Mouse (Mus musculus) heart, postnatal 14 days (tissue): Measurements from ENCODE around the gene Flcn. TPM values are rescaled to one million over a fixed set of nuclear protein-coding genes. Genes with fewer than 3 reads are reported as not detected.

Experiments
- DNase-seq, 2 experiments: peaks; one replicate each; pipeline ENCODE4 v3.0.0; 2021 to 2022
- intact Hi-C: fragments of 180-260 bp; cut with DNase I; formaldehyde crosslinking; loops from one replicate; pipeline ENCODE4 v1.15.1; 2025
- total RNA-seq, 2 experiments: library from RNA; stranded (reverse); gene quantifications; 2 replicates each; pipeline ENCODE4 v1.2.3; 2021

The Flcn gene
- total RNA-seq, 2 experiments from 2014 or later: 42.7 to 43.5 TPM

GRCm38 (mm10) chr11:59774522-59774921, 35.3 kb downstream of the Flcn start:
- intact Hi-C loops: no loop called here
- no peak for DNase-seq

DNA sequence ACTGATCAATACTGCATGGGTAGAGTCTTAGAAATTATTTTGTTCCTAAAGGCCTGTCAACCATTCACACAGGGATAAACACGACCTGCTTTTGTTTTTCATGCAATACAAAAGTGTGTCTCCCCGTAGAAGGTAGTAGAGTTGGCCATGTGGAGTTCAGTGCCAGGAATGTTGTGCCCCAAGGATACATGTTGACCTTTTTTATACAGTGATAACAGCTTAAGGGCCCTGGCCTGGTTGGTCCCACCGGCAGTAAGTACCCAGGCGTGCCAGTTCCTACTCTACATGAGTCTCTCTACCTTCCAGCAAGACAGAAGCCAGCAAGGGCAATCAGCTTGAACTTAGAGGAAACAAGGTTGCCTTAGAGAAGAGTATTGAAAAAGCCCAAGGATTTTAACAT, 36.9 kb downstream of the Flcn start:
- DNase-seq: no peak
- intact Hi-C loops: no loop called here

DNA sequence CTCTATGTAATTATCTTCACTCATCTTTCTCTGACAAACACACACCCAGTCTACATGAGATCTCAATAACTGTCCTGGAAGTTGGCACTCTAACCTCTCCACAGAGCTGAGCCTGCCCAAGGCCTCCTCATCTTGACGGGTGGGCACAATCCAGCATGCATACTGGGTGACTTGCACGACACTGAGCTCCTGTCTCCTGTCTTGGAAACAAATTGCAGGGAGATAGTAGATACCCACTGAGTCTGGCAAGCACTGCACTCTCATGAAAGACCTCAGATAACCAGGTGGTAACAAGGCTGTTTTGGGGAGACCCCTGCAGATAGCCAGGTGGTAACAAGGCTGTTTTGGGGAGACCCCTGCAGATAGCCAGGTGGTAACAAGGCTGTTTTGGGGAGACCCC, 37.5 kb downstream of the Flcn start:
- DNase-seq: no peak
- intact Hi-C loops: no loop called here

GRCm38 (mm10) chr11:59770753-59771152, 39.1 kb downstream of the Flcn start:
- no peak for DNase-seq
- intact Hi-C loops: no loop called here

DNA sequence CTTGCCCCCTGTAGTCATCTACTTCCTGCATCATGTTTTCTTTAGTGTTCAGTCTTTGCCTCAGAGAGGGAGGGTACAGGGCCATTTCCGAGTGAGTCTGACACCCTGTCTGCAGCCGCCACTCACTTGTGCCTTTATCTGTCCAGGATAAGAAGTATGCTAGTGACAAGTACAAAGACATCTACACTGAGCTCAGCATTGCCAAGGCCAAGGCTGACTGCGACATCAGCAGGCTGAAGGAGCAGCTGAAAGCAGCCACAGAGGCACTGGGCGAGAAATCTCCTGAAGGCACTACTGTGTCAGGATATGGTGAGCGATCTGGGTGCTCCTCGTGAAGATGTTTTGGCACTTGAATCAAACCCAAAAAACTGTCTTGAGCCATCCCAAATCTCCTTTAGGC, 40.1 kb downstream of the Flcn start:
- DNase-seq: no peak
- intact Hi-C loops: no loop called here

- intact Hi-C loops: no loop called here
- no peak for DNase-seq
Observed at GRCm38 (mm10) chr11:59769307-59769706, 40.5 kb downstream of the Flcn start.

- intact Hi-C loops: no loop called here
- no peak for DNase-seq
Observed at GRCm38 (mm10) chr11:59760796-59761195, 49.0 kb downstream of the Flcn start.

GRCm38 (mm10) chr11:59759626-59760025, 50.2 kb downstream of the Flcn start:
- intact Hi-C loops: no loop called here
- DNase-seq: no peak

DNA sequence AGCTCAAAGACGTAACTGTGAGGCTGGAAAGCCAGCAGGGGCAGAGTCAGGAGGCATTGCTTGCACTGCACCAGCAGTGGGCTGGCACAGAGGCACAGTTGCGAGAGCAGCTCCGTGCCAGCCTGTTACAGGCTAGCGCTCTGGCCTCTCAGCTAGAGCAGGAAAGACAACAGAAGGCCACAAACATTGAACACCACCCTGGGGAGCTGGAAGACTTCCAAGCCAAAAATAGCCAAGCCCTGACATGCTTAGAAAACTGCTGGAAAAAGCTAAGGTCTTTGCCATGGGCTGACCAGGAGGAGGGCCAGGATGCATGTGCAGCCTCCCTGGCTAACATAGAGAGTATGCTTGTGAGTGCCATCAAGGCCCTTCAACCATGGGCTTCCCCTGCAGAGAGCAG, 50.6 kb downstream of the Flcn start:
- intact Hi-C loops: no loop called here

GRCm38 (mm10) chr11:59758191-59758985, 51.4 kb downstream of the Flcn start:
- intact Hi-C loops: no loop called here
- peak in 1 of 2 experiments; percentile 33 for DNase-seq

More for the DNA sequence above, 50.6 kb downstream of the Flcn start:
- peak; percentile 55 to 74 for DNase-seq

DNA sequence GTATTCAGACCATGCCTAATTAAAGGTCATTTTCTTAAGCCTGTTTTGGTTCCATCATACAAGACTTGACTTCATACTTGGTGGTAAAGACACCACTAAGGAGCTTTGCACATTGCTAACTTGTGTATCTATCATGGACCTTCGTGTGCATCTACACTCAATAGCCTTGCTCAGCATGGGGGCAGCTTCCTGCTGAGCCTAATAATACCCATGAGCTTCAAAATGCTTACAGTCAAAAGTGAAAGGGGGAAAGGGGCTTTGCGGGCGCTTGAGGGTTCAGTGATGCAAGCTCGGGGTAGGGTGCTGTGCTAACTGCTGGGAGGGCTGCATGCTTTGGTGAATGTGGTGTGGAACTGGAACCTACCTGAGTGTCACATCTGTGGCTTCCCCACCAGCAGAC, 53.5 kb downstream of the Flcn start:
- intact Hi-C loops: no loop called here
- no peak for DNase-seq

DNA sequence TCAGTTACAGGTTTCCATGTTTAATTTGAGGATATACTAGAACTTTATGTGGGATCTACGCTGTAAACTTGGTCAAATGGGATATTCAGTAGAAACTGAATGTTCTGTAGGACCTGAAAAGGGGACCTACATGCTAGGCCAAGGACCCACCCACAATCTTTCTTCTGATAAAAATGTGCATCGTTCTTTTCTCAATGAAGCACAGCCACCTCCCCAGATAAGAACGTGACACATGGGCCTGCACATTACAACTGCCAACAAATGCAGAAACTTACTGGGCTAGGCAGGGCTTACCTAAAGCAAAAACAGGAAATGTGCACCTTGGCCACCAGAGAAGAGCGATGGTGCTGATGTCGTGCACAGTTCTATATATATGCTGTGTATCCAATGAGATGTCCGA, 55.3 kb downstream of the Flcn start:
- intact Hi-C loops: no loop called here
- DNase-seq: no peak

GRCm38 (mm10) chr11:59749050-59749449, 60.8 kb downstream of the Flcn start:
- DNase-seq: no peak
- intact Hi-C loops: loop anchor here (10.0 kb wide), 1 partner anchor 224 kb away; the partner anchor contains the start of gene Zkscan17

DNA sequence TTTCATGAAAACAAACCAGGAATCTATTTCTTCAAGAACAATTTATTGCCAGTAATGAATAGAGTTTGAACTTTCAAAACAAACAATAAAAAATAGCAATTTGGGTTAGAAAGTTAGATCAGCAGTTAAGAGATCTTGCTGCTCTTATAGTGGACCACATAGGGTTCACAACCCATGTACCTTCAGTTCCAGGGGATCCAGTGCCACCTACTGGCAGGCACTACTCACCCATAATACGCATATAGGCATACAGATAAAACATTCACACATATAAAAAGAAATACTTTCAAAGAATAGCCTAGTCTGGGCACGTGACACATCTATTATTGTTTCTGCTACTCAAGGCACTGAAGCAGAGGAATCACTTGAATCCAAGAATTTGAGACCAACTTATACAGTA, 63.2 kb downstream of the Flcn start:
- DNase-seq: peak; percentile 61 to 71
- intact Hi-C loops: loop anchor here (1.0 to 10.0 kb wide), 2 partner anchors 125 to 222 kb away; partner anchors contain the start of gene Zkscan17

GRCm38 (mm10) chr11:59745851-59746250, 64.0 kb downstream of the Flcn start:
- intact Hi-C loops: loop anchor here (10.0 kb wide), 1 partner anchor 221 kb away; the partner anchor contains the start of gene Zkscan17

DNA sequence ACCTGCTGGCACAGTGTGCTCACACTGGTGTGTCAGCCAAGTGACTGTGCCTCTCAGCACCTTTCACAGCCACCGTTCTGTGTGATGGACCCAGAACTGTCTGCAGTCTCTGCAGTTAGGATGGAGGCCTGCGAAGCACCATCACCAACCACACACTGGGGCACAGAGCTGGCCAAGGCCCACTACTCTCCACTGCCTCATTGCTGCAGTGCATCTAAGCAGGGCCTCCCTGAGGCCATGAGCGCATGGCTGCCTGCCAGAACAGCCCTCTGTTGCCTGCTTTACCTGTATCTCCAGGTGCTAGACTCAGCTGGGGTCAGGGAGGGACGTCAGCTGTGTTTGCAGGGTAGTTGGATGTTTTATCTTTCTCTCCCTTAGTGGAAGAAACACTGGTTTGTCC, 65.4 kb downstream of the Flcn start:
- intact Hi-C loops: loop anchor here (10.0 kb wide), 1 partner anchor 220 kb away; the partner anchor contains the start of gene Zkscan17
- DNase-seq: no peak

More at GRCm38 (mm10) chr11:59745851-59746250, 64.0 kb downstream of the Flcn start:
- DNase-seq: no peak

DNA sequence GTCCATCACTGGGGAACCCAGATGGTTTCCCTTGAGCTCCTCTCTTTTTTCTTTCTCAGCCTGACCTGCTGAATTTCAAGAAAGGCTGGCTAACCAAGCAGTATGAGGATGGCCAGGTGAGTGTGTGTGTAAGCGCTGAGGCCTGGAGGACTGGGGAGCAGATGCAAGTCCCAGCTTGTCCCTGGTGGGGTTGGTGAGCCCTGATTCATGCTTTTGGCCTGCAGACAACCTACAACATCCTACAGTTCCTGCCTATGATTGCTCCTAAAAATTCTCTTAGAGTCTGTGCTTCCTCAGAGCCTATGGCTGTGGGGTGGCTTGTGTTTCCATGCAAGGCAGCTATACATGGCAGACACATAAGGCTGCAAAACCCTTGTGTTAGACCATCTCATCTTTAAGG, 66.1 kb downstream of the Flcn start:
- no peak for DNase-seq
- intact Hi-C loops: loop anchor here (10.0 kb wide), 1 partner anchor 219 kb away; the partner anchor contains the start of gene Zkscan17

DNA sequence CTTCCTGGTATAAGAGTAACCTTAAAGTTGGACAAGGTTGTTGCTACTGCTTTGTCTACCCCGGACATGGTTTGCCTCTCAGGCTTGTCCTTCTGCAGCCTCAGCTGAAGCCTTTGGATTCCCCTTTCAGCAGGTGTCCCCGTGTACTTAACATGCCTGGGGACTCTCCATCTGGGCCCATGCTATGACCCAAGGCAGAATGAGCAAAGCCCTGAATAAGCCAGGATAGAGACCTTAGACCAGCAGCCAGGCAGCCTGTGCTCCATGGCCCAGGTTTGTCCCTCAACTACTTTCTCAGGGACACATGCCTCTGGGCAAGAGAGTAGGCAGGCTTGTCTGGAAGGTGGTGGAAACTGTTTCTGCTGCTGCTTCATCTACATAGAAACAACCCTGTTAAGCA, 66.5 kb downstream of the Flcn start:
- DNase-seq: no peak
- intact Hi-C loops: loop anchor here (10.0 kb wide), 1 partner anchor 219 kb away; the partner anchor contains the start of gene Zkscan17

GRCm38 (mm10) chr11:59741915-59742314, 67.9 kb downstream of the Flcn start:
- no peak for DNase-seq
- intact Hi-C loops: loop anchor here (10.0 kb wide), 1 partner anchor 217 kb away; the partner anchor contains the start of gene Zkscan17
